Mouse (Mus musculus) megakaryocyte-erythroid progenitor cell, adult 5-6 weeks (primary cell): ENCODE data around the gene Cypt2. TPM values are rescaled to one million over a fixed set of nuclear protein-coding genes. Genes with fewer than 3 reads are reported as not detected.
"Not testable (repeated sequence)": the region's sequence is repeated elsewhere in the genome, so short reads cannot be mapped to it uniquely, and the experiment has no call there.

Experiments
- ATAC-seq: replicated peaks from 2 replicates; pipeline ENCODE4 v1.8.0; 2016; ENCODE audit warnings: mild to moderate bottlenecking, inconsistent platforms; ENCODE audit not compliant: severe bottlenecking, poor library complexity, low FRiP score, low TSS enrichment
- total RNA-seq, 2 experiments: library from RNA; stranded (forward) in 1 of 2; stranded (reverse) in 1 of 2; fragments of 200-1000, 215-1000 nt in 1 of 2; fragments of >200 nt in 1 of 2; fragmentation: Nextera tagmentation in 1 of 2; gene quantifications; 2 replicates each; pipeline ENCODE4 v1.2.3; 2014 to 2017

Cypt2 gene
- total RNA-seq (2014; fragmentation: Nextera tagmentation) (not detected in 2 replicates), total RNA-seq (2017) (not detected in 2 replicates)

- not testable (repeated sequence) for ATAC-seq
These were observed at the start of gene Cypt2 for GRCm38 (mm10) chrX:105499472-105499871. Cypt2 (plus strand) TSS chrX:105499772.

DNA sequence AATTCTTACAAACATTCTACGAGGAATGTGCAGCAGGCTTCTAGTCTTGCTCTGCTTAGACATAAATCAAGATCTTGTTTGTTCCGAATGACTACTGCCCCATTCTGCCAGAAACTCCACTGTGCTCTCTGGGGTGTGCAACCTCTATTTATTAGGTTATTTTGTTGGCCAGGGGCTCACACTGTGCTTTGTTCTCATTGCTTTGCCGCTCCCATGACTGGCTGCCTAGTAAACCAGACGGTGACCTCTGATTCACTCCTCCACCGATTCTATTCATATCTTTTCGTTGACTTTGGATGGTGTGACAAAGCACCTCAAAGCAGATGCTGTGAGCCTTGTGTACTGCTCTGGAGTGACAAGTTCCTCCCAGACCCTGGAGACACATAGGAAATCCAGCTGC, 46.7 kb downstream of the Cypt2 start:
- no peak for ATAC-seq
